Mouse (Mus musculus) lung, adult 2 months (tissue): Measurements from ENCODE around the gene Nipal1. TPM values are rescaled to one million over a fixed set of nuclear protein-coding genes. Genes with fewer than 3 reads are reported as not detected.

Experiments used
- DNase-seq: peaks from one replicate; pipeline ENCODE4 v3.0.0; 2022
- H3K4me1 ChIP-seq: fragments of 200-500 bp; 2 replicates; pipeline ENCODE4 v1.6.1; 2011; ENCODE audit warnings: low read length; ENCODE audit not compliant: control insufficient read depth, insufficient read depth
- H3K4me3 ChIP-seq: fragments of 200-500 bp; replicated peaks from 2 replicates; pipeline ENCODE3; 2011; ENCODE audit warnings: low read depth, mild to moderate bottlenecking, control low read depth, low read length; ENCODE audit errors: extremely low read depth
- CTCF ChIP-seq: fragments of 200-500 bp; IDR thresholded peaks from 2 replicates; pipeline ENCODE4 v1.5.1; 2011; ENCODE audit warnings: mild to moderate bottlenecking, low read length, control low read depth; ENCODE audit not compliant: insufficient read depth
- POLR2A ChIP-seq: fragments of 200-500 bp; IDR thresholded peaks from 2 replicates; pipeline ENCODE4 v1.6.1; 2011; ENCODE audit warnings: low read depth, mild to moderate bottlenecking, control low read depth, low read length, borderline replicate concordance; ENCODE audit errors: extremely low read depth
- WGBS: fragments of 180-500 bp; shearing (Covaris S2); methylation state at CpG from one replicate; pipeline ENCODE4 v1.1.7; 2018; 5-methylcytosine and 5-hydroxymethylcytosine counted together
- polyA plus RNA-seq: library from polyadenylated mRNA; depleted of rRNA; stranded (reverse); fragments of >200 nt; gene quantifications from 2 replicates; pipeline ENCODE4 v1.2.3, GENCODE M21; 2012

The Nipal1 gene
- polyA plus RNA-seq, 1 experiment: 3.6 TPM

GRCm38 (mm10) chr5:72644175-72644574 lies 3.4 kb upstream of the Nipal1 start, which contains the start of gene Cnga1:
Gene Cnga1, minus strand, starts transcription at chr5:72644275.
- TF ChIP-seq POLR2A (no peak), CTCF (no peak)
- 68% methylated on average over 1 of the region's 1 CpGs for WGBS
- Histone ChIP-seq H3K4me3 (no peak within 1 kb of the TSS), H3K4me1 (no peaks in the 10 kb centered on the region)
- no peak for DNase-seq

DNA sequence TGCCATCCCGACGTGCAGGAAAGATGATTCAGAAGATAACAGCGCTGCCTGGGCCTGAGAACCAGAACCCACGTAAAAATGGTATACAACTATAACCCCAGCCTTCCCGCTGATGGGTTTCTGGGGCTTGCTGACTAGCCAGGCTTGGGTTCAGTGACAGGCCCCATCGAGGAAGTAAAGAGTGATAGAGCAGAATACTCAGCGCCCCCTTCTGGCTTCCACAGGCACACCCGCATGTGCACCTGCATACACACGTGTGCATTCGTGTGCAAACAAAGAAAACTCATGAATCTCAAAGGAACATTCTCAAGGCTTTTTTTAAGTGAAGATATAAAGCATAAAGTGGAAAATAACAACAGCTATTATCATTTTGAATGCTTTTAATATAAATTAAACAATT lies 1.5 kb upstream of the Nipal1 start:
- peak; percentile 43 for TF ChIP-seq CTCF
- TF ChIP-seq POLR2A: no peak
- H3K4me3 ChIP-seq: no peak overlapping the region
- WGBS: 30% methylated on average over 10 of the region's 10 CpGs
- no peak for DNase-seq
- no peaks in the 10 kb centered on the region for H3K4me1 ChIP-seq

DNA sequence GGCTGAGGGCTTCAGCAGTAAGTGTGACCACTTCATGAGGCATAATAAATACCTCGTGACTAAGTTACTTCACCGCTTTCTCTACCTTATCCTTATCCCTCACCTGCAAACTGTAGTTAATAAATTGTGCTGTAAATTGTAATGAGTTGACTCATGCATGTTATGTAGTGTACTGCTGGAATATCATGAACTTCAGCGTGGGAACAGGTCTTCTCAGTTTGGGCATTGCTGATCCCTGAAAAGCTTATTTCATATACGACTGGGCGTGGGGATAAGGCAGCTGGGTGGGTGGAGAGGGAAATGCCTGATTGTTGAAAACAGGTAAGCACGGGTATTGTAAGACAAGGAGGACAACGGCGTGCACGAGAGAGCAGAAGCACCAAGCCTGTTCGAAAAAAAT lies 599 bp upstream of the Nipal1 start:
- Histone ChIP-seq H3K4me3 (no peak overlapping the region), H3K4me1 (no peaks in the 10 kb centered on the region)
- no peak for DNase-seq
- 23% methylated on average over 10 of the region's 10 CpGs for WGBS
- TF ChIP-seq POLR2A (no peak), CTCF (no peak)

GRCm38 (mm10) chr5:72647958-72648595 lies 482 bp downstream of the Nipal1 start:
- TF ChIP-seq CTCF (no peak), POLR2A (no peak)
- 8% methylated on average over 18 of the region's 18 CpGs for WGBS
- Histone ChIP-seq H3K4me3 (peak overlapping the region; percentile 66), H3K4me1 (no peaks in the 10 kb centered on the region)
- peak; percentile 17 for DNase-seq

- DNase-seq: no peak
- H3K4me1 ChIP-seq: no peaks in the 10 kb centered on the region
- 72% methylated on average over 9 of the region's 9 CpGs for WGBS
- TF ChIP-seq CTCF (no peak), POLR2A (no peak)
- no peak overlapping the region for H3K4me3 ChIP-seq
Observed at GRCm38 (mm10) chr5:72648987-72649735, 1.6 kb downstream of the Nipal1 start.

DNA sequence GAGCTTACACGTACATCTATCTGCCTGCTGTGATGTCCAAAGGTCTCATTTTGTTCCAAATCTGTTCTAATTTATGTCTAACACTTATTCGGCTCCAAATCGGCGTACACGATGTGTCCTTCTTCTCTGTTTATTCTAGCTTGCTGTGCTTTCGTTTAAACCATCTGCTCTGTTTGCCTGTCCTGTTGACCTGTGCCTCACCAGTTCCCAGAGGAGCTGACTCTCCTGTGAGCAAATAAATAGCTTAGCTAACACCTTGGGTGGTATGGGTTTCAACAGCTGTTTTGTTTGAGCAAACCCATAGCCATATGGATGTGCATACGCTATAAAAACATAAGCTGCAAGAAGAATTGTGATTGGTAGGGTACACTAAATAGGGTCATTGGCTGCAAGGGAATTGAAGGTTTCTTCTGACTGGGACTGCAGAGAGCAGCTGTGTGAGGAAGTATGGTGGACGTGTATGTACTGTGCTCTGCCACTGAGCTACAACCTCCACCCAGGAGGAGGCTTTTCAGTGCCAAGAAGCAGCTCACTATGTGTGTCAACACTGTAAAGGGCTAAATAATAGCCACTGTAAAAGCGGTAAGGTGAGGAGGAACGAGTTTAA lies 5.6 kb downstream of the Nipal1 start:
- TF ChIP-seq POLR2A (no peak), CTCF (no peak)
- WGBS: 53% methylated on average over 10 of the region's 10 CpGs
- DNase-seq: no peak
- H3K4me3 ChIP-seq: no peak overlapping the region
- H3K4me1 ChIP-seq: no peaks in the 10 kb centered on the region

DNA sequence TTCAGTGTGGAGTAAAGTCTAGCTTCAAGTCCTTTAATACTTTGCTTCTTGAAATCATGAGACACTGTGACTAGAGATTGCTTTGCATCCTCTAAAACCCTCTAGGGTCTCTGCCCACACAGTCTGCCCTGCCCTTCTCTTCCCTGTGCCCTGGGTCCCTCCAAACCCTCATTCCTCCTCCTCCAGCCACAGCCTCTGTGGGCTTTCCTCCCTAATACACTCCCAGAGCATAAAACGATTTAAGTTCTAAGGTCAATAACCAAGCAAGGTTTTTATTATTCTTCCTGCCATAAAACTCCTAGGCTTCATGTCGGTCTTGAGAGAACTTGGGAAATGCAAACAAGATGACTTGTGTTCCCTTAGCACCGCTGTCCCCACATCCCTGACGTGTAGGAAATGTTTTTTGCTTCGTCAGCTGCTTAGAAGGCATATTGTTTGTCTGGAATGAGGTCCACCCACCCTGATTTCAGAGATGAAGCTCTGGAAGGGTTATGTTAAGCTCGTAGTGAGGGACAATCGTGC lies 8.7 kb downstream of the Nipal1 start:
- H3K4me3 ChIP-seq: no peak overlapping the region
- no peaks in the 10 kb centered on the region for H3K4me1 ChIP-seq
- WGBS: 55% methylated on average over 7 of the region's 7 CpGs
- TF ChIP-seq POLR2A (no peak), CTCF (no peak)
- no peak for DNase-seq

DNA sequence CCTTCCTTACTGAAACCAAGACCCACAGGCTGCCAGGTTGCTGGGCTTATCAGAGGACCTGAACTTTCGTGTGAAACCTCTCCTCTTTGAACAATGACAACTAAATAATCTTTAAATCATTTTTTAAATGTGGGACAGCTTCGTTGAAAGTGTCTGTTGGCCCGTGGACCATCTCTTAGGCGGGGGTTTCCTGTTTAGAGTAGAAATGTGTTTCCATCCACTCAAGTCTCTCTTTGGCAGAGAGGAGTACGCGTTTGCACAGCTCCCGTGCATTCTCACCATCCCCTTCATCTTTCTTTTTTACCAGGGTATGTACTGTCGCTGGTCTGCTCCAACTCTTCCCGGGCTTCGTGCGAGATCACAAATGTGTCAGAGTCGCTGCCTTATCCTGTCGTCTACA lies 10.8 kb downstream of the Nipal1 start:
- Histone ChIP-seq H3K4me3 (no peak overlapping the region), H3K4me1 (no peaks in the 10 kb centered on the region)
- 59% methylated on average over 13 of the region's 13 CpGs for WGBS
- no peak for TF ChIP-seq POLR2A
- no peak for TF ChIP-seq CTCF
- no peak for DNase-seq

- Histone ChIP-seq H3K4me1 (no peaks in the 10 kb centered on the region), H3K4me3 (no peak overlapping the region)
- DNase-seq: no peak
- TF ChIP-seq POLR2A: no peak
- TF ChIP-seq CTCF: no peak
- WGBS: 62% methylated on average over 6 of the region's 6 CpGs
Observed at GRCm38 (mm10) chr5:72661051-72661781, 13.6 kb downstream of the Nipal1 start.

GRCm38 (mm10) chr5:72664126-72664525 lies 16.5 kb downstream of the Nipal1 start:
- TF ChIP-seq CTCF (no peak), POLR2A (no peak)
- Histone ChIP-seq H3K4me3 (no peak overlapping the region), H3K4me1 (no peaks in the 10 kb centered on the region)
- no peak for DNase-seq
- 74% methylated on average over 5 of the region's 5 CpGs for WGBS
